Mouse (Mus musculus) thymus, postnatal 36 days (tissue): ENCODE data around the gene Stbd1.
A peak's percentile ranks its signal among the peaks of the same experiment; 100 is the strongest.

Experiments used
- DNase-seq, 2 experiments: peaks; one replicate each; pipeline ENCODE4 v3.0.0; 2022; ENCODE audit warnings: mixed read lengths in 2 of 2

Gene Stbd1

DNA sequence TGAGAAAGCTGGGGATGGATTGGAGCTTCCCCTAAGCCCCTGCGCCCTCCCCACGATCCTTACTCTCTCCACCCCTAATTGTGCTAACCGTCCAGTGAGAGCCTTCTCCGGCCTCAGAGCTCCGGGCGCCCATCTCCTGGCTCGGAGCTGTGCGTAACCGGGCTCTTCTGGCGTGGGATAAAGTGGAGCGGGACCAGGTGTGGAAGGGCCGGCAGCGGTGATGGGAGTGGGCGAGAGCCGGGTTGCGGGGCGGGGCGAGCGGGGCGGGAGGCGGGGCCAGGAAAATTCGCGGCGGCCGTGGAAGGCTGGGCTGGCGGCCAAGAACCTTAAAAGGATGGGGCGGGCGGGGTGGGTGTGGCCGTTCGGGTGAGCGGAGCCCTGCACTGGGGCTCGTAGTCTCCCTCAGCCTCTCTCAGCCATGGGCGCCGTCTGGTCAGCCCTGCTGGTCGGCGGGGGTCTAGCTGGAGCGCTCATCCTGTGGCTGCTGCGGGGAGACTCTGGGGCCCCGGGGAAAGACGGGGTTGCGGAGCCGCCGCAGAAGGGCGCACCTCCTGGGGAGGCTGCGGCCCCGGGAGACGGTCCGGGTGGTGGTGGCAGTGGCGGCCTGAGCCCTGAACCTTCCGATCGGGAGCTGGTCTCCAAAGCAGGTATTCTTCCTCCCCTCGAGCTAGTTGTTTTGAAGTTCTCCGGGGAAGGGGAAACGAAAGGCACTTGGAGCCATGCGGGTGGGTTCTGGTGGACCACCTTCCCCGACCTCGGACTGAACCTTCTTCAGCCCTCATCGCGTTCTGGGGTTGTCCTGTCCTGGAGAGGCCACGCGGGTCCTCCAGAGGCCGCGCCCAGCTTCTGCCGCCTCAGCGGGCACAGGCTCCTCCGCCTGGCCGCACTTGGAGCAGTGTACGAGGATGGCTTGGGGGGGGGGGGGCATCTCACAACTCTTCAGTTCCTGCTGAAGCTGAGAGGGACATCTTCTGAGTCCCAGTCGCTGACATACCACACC lies at the start of gene Stbd1:
Gene Stbd1 (plus strand): TSS at position 351 of the 1,000 bp plus-strand sequence.
- DNase-seq: peak; percentile 40 to 47

DNA sequence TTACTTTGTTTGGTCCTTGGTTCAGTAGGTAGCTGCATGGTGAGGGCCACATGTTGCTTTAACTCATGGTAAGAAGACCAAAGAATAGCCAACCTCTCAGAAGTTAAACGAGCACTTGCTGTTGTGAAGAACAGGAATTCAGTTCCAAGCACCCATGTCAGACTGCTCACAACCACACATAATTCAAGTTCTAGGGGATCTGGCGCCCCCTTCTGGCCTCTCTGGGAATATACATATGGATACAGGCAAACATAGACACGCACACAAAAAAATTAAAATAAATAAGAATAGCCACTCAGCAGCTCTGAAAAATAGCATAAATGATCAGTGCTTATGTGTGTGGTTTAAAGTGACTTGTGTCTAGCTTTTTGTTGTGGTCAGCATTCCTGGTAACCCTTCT lies 48.9 kb upstream of the Stbd1 start:
- peak; percentile 11 to 25 for DNase-seq

GRCm38 (mm10) chr5:92554443-92554842 lies 48.4 kb upstream of the Stbd1 start:
- DNase-seq: no peak

DNA sequence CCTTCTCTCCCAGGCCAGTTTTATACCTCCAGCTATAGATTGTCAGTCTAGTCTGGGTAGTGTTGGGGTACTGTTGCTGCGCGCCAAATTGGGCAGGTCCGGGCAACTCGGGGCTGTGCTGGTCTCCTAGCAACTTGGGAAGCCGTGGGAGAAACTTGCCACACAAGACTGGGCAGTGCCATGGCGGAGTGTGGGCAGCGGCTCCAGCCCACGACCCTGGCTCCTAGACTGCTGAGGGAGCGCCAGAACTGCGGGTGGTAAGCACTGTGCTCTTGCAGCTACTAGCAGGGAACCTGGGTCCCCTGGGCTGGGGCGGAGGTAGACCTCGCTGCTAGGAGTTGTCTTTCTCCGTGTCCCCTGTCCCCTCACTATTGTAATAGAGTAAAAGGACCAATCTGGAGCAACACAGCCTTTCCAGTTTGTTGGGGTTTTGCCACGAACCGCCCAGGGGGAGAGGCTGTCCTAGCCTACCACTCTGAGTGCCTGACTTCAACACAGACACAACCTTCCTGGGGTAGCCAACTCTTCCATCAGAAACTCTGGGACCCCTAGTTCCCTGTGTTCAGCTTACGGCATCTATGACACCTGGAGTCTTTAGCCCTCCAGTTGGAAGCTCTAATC lies 47.8 kb upstream of the Stbd1 start, which contains the start of gene Fam47e:
Gene Fam47e (plus strand): TSS at position 179 of the 621 bp plus-strand sequence.
- DNase-seq: no peak

- DNase-seq: no peak
Measured at GRCm38 (mm10) chr5:92555905-92556304, 46.9 kb upstream of the Stbd1 start.

GRCm38 (mm10) chr5:92557508-92557907 lies 45.3 kb upstream of the Stbd1 start:
- no peak for DNase-seq

GRCm38 (mm10) chr5:92560201-92560600 lies 42.6 kb upstream of the Stbd1 start:
- DNase-seq: no peak

GRCm38 (mm10) chr5:92562002-92562401 lies 40.8 kb upstream of the Stbd1 start:
- DNase-seq: no peak

DNA sequence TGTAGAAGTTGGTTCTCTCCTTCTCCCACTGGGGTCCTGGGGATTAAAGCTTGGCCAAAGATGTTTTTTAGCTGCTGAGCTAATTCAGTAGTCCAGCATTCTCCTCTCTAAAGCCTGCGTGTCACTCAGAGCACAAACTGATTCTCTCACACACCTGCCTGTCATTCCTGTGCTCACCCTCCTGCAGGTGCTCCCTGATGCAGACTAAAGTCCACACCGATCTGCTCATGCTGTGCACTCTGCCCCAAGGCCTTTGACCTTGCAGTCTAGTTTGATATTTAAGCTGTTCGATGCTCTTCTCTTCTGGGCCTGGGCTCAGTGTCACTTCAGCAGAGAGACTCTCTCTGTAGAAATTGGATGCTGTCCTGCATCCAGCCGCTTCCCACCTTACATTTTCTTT lies 31.6 kb upstream of the Stbd1 start:
- no peak for DNase-seq

GRCm38 (mm10) chr5:92579559-92579958 lies 23.3 kb upstream of the Stbd1 start:
- no peak for DNase-seq

- no peak for DNase-seq
Measured at GRCm38 (mm10) chr5:92585932-92586331, 16.9 kb upstream of the Stbd1 start.

DNA sequence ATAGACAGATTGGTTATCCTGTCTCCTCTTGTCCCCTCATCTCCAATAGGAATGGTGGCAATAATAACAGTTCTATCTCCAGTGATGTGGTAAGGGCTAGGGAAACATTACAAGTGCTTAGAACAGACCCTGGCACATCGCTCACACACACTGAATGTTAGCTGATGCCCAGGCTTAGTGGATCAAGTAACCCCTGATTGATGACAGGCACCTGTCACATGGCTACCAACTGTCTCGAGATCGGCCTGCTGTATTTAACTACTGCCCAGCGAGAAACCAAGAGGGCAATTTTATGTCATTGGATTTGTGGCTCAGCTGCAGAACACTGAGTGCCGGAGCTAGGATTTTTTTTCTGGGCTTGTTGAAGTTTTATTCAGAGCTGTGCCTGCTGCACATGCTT lies 7.8 kb upstream of the Stbd1 start:
- no peak for DNase-seq

DNA sequence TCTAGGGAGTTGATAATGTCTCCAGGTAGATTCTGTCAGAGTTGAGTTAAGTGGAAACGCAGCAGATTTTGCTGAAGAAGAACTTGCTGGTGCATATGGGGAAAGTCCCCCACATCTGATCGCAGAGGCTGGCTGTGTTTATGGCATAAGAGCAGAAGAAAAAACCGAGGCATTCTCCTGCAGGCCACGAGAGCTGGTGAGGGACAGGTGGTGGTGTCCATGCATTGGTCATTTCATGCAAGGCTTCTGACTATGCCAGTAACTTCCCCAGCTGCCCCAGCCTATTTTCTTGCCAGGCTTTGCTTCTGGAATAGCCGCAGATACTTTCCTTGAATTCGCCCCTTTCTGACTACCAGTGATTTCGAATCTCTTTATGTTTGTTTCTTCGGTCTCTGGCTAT lies 6.0 kb upstream of the Stbd1 start:
- DNase-seq: no peak

DNA sequence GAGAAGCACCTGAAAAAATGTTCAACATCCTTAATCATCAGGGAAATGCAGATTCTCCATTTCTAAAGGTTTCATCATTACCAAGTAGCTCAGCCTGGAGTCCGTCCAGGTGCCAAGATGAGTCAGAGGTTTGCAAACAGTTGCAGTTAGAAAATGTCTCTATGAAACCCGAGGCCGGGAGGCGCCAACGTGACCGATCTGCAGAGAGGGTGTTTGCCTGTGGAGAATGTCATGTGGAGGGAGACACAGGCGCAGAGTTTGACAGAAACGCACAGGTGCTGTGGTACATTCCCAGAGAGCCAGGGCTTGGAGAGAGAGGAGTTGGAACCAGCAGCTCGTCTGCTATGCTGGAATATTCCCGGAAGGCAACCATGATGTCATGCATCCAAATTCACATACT lies 3.8 kb upstream of the Stbd1 start:
- DNase-seq: no peak

- DNase-seq: no peak
Measured at GRCm38 (mm10) chr5:92604452-92605247, 1.8 kb downstream of the Stbd1 start.

- DNase-seq: no peak
Measured at GRCm38 (mm10) chr5:92607492-92608229, 4.8 kb downstream of the Stbd1 start.

GRCm38 (mm10) chr5:92612756-92613155 lies 9.9 kb downstream of the Stbd1 start:
- DNase-seq: no peak

- no peak for DNase-seq
Measured at GRCm38 (mm10) chr5:92621883-92622282, 19.0 kb downstream of the Stbd1 start.

DNA sequence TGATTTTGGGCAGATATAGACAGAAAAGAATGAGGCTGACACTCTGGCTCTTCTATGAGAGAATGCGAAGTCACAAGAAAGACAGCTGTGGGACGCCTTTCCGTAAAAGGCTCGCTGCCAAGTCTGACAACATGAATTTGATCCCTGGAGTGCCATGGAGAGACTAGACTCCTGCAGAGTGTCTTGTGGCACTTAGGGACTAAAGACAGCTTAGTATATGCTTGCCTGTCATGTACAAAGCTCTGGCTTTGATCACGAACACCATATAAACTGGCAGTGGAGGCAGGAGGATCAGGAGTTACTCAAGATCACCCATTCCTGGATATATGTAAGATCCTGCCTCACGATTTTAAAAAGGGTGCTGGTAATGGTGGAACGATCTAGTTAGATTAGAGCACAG lies 25.1 kb downstream of the Stbd1 start:
- DNase-seq: no peak

GRCm38 (mm10) chr5:92633526-92633925 lies 30.7 kb downstream of the Stbd1 start:
- no peak for DNase-seq

GRCm38 (mm10) chr5:92634916-92635315 lies 32.1 kb downstream of the Stbd1 start:
- DNase-seq: no peak

- DNase-seq: no peak
Measured at GRCm38 (mm10) chr5:92635891-92636290, 33.0 kb downstream of the Stbd1 start.
